Mouse (Mus musculus): ENCODE data around the gene Dip2c.

- TF ChIP-seq ZNF384 (IDR thresholded peaks at IDR 0.05; ENCODE audit: low read depth, low read length), result no peak
- TF ChIP-seq CHD2 (IDR thresholded peaks at IDR 0.05; ENCODE audit: low read depth, low read length), result no peak
- TF ChIP-seq ZC3H11A (IDR thresholded peaks at IDR 0.05; ENCODE audit: borderline replicate concordance, low read depth, low read length), result no peak
- TF ChIP-seq MAFK (IDR thresholded peaks at IDR 0.05; ENCODE audit: insufficient read depth, low read depth, low read length), result no peak
These were observed 292.5 kb downstream of the Dip2c start for GRCm38 (mm10) chr13:9568852-9569251.

All from ES-E14 (cell line).